Mouse (Mus musculus): ENCODE results near the gene Arpp19. TPM values are rescaled to one million over a fixed set of nuclear protein-coding genes. Genes with fewer than 3 reads are reported as not detected.

Arpp19 gene
- polyA plus RNA-seq, 1 experiment from 2014 or later, result 386 TPM

- Histone ChIP-seq H3K4me2 (ENCODE audit: low read depth, low read length) (no peak overlapping the region), H3K4me1 (ENCODE audit: control insufficient read depth, insufficient read depth, low read length) (no peaks in the 10 kb centered on the region), H3K9ac (replicated peaks; ENCODE audit: low read length) (no peak overlapping the region), H3K27ac (replicated peaks; ENCODE audit: low read depth, low read length) (no peak overlapping the region), H3K27me3 (ENCODE audit: control insufficient read depth, insufficient read depth, low read length) (no peaks in the 10 kb centered on the region), H3K9me3 (replicated peaks; ENCODE audit: control insufficient read depth, low read length) (no peaks in the 10 kb centered on the region), H3K4me3 (ENCODE audit: low read depth, low read length) (no peak overlapping the region), H3K36me3 (replicated peaks; ENCODE audit: control insufficient read depth, insufficient read depth, low read depth, low read length) (no peaks in the 10 kb centered on the region)
- ATAC-seq (replicated peaks; ENCODE audit: insufficient number of reproducible peaks, low FRiP score, low TSS enrichment, low read depth) (no peak), DNase-seq (ENCODE audit: low spot score) (no peak)
- WGBS, result 74% methylated on average over 2 of the region's 2 CpGs
Observed at GRCm38 (mm10) chr9:75087823-75088222, 50.4 kb downstream of the Arpp19 start.

- no peaks in the 10 kb centered on the region for H3K4me1 ChIP-seq (ENCODE audit: control insufficient read depth, insufficient read depth, low read length)
- H3K4me3 ChIP-seq (ENCODE audit: low read depth, low read length), result no peak overlapping the region
- no peaks in the 10 kb centered on the region for H3K27me3 ChIP-seq (ENCODE audit: control insufficient read depth, insufficient read depth, low read length)
- H3K36me3 ChIP-seq (replicated peaks; ENCODE audit: control insufficient read depth, insufficient read depth, low read depth, low read length), result no peaks in the 10 kb centered on the region
- no peak overlapping the region for H3K9ac ChIP-seq (replicated peaks; ENCODE audit: low read length)
- no peak overlapping the region for H3K27ac ChIP-seq (replicated peaks; ENCODE audit: low read depth, low read length)
- ATAC-seq (replicated peaks; ENCODE audit: insufficient number of reproducible peaks, low FRiP score, low TSS enrichment, low read depth), result no peak
- H3K4me2 ChIP-seq (ENCODE audit: low read depth, low read length), result no peak overlapping the region
- H3K9me3 ChIP-seq (replicated peaks; ENCODE audit: control insufficient read depth, low read length), result no peaks in the 10 kb centered on the region
- 86% methylated on average over 3 of the region's 3 CpGs for WGBS
- DNase-seq (ENCODE audit: low spot score), result no peak
Observed at GRCm38 (mm10) chr9:75089285-75089684, 51.9 kb downstream of the Arpp19 start.

- Histone ChIP-seq H3K4me3 (ENCODE audit: low read depth, low read length) (no peak overlapping the region), H3K27ac (replicated peaks; ENCODE audit: low read depth, low read length) (no peak overlapping the region), H3K36me3 (replicated peaks; ENCODE audit: control insufficient read depth, insufficient read depth, low read depth, low read length) (no peaks in the 10 kb centered on the region), H3K4me1 (ENCODE audit: control insufficient read depth, insufficient read depth, low read length) (no peaks in the 10 kb centered on the region), H3K9ac (replicated peaks; ENCODE audit: low read length) (no peak overlapping the region), H3K9me3 (replicated peaks; ENCODE audit: control insufficient read depth, low read length) (no peaks in the 10 kb centered on the region), H3K27me3 (ENCODE audit: control insufficient read depth, insufficient read depth, low read length) (no peaks in the 10 kb centered on the region), H3K4me2 (ENCODE audit: low read depth, low read length) (no peak overlapping the region)
- no peak for DNase-seq (ENCODE audit: low spot score)
- WGBS, result 89% methylated on average over 1 of the region's 1 CpGs
- ATAC-seq (replicated peaks; ENCODE audit: insufficient number of reproducible peaks, low FRiP score, low TSS enrichment, low read depth), result no peak
Observed at GRCm38 (mm10) chr9:75092134-75092533, 54.7 kb downstream of the Arpp19 start.

- H3K36me3 ChIP-seq (replicated peaks; ENCODE audit: control insufficient read depth, insufficient read depth, low read depth, low read length), result no peaks in the 10 kb centered on the region
- ATAC-seq (replicated peaks; ENCODE audit: insufficient number of reproducible peaks, low FRiP score, low TSS enrichment, low read depth) (no peak), DNase-seq (ENCODE audit: low spot score) (no peak)
- no peak overlapping the region for H3K9ac ChIP-seq (replicated peaks; ENCODE audit: low read length)
- WGBS, result 81% methylated on average over 3 of the region's 3 CpGs
- no peak overlapping the region for H3K27ac ChIP-seq (replicated peaks; ENCODE audit: low read depth, low read length)
- no peak overlapping the region for H3K4me3 ChIP-seq (ENCODE audit: low read depth, low read length)
- no peak overlapping the region for H3K4me2 ChIP-seq (ENCODE audit: low read depth, low read length)
- H3K27me3 ChIP-seq (ENCODE audit: control insufficient read depth, insufficient read depth, low read length), result no peaks in the 10 kb centered on the region
- H3K9me3 ChIP-seq (replicated peaks; ENCODE audit: control insufficient read depth, low read length), result no peaks in the 10 kb centered on the region
- no peaks in the 10 kb centered on the region for H3K4me1 ChIP-seq (ENCODE audit: control insufficient read depth, insufficient read depth, low read length)
Observed at GRCm38 (mm10) chr9:75094762-75095161, 57.3 kb downstream of the Arpp19 start.

GRCm38 (mm10) chr9:75098937-75099336, 61.5 kb downstream of the Arpp19 start:
- no peak overlapping the region for H3K9ac ChIP-seq (replicated peaks; ENCODE audit: low read length)
- 95% methylated on average over 9 of the region's 9 CpGs for WGBS
- H3K27ac ChIP-seq (replicated peaks; ENCODE audit: low read depth, low read length), result no peak overlapping the region
- H3K4me1 ChIP-seq (ENCODE audit: control insufficient read depth, insufficient read depth, low read length), result no peaks in the 10 kb centered on the region
- no peak overlapping the region for H3K4me2 ChIP-seq (ENCODE audit: low read depth, low read length)
- H3K36me3 ChIP-seq (replicated peaks; ENCODE audit: control insufficient read depth, insufficient read depth, low read depth, low read length), result no peaks in the 10 kb centered on the region
- H3K27me3 ChIP-seq (ENCODE audit: control insufficient read depth, insufficient read depth, low read length), result no peaks in the 10 kb centered on the region
- no peak for ATAC-seq (replicated peaks; ENCODE audit: insufficient number of reproducible peaks, low FRiP score, low TSS enrichment, low read depth)
- H3K4me3 ChIP-seq (ENCODE audit: low read depth, low read length), result no peak overlapping the region
- no peak for DNase-seq (ENCODE audit: low spot score)
- no peaks in the 10 kb centered on the region for H3K9me3 ChIP-seq (replicated peaks; ENCODE audit: control insufficient read depth, low read length)

- DNase-seq (ENCODE audit: low spot score), result no peak
- H3K36me3 ChIP-seq (replicated peaks; ENCODE audit: control insufficient read depth, insufficient read depth, low read depth, low read length), result no peaks in the 10 kb centered on the region
- H3K4me1 ChIP-seq (ENCODE audit: control insufficient read depth, insufficient read depth, low read length), result no peaks in the 10 kb centered on the region
- no peak overlapping the region for H3K27ac ChIP-seq (replicated peaks; ENCODE audit: low read depth, low read length)
- no peaks in the 10 kb centered on the region for H3K9me3 ChIP-seq (replicated peaks; ENCODE audit: control insufficient read depth, low read length)
- H3K9ac ChIP-seq (replicated peaks; ENCODE audit: low read length), result no peak overlapping the region
- no peaks in the 10 kb centered on the region for H3K27me3 ChIP-seq (ENCODE audit: control insufficient read depth, insufficient read depth, low read length)
- H3K4me3 ChIP-seq (ENCODE audit: low read depth, low read length), result no peak overlapping the region
- no peak for ATAC-seq (replicated peaks; ENCODE audit: insufficient number of reproducible peaks, low FRiP score, low TSS enrichment, low read depth)
- no peak overlapping the region for H3K4me2 ChIP-seq (ENCODE audit: low read depth, low read length)
- 97% methylated on average over 8 of the region's 8 CpGs for WGBS
Observed at GRCm38 (mm10) chr9:75100157-75100781, 62.9 kb downstream of the Arpp19 start.

GRCm38 (mm10) chr9:75102131-75102530, 64.7 kb downstream of the Arpp19 start:
- ATAC-seq (replicated peaks; ENCODE audit: insufficient number of reproducible peaks, low FRiP score, low TSS enrichment, low read depth) (no peak), DNase-seq (ENCODE audit: low spot score) (no peak)
- no peak overlapping the region for H3K9ac ChIP-seq (replicated peaks; ENCODE audit: low read length)
- no peak overlapping the region for H3K4me2 ChIP-seq (ENCODE audit: low read depth, low read length)
- no peaks in the 10 kb centered on the region for H3K4me1 ChIP-seq (ENCODE audit: control insufficient read depth, insufficient read depth, low read length)
- H3K9me3 ChIP-seq (replicated peaks; ENCODE audit: control insufficient read depth, low read length), result no peaks in the 10 kb centered on the region
- no peaks in the 10 kb centered on the region for H3K27me3 ChIP-seq (ENCODE audit: control insufficient read depth, insufficient read depth, low read length)
- no peak overlapping the region for H3K4me3 ChIP-seq (ENCODE audit: low read depth, low read length)
- no peaks in the 10 kb centered on the region for H3K36me3 ChIP-seq (replicated peaks; ENCODE audit: control insufficient read depth, insufficient read depth, low read depth, low read length)
- no peak overlapping the region for H3K27ac ChIP-seq (replicated peaks; ENCODE audit: low read depth, low read length)
